Mouse (Mus musculus): ENCODE results near the gene Itprid2.
"Not testable (repeated sequence)": the region's sequence is repeated elsewhere in the genome, so short reads cannot be mapped to it uniquely, and the experiment has no call there.

The Itprid2 gene

GRCm38 (mm10) chr2:79634528-79635400, at the start of gene Itprid2:
Gene Itprid2 (plus strand): TSS chr2:79635352.
- DNase-seq (ENCODE audit: low spot score), result peak; percentile 87

DNA sequence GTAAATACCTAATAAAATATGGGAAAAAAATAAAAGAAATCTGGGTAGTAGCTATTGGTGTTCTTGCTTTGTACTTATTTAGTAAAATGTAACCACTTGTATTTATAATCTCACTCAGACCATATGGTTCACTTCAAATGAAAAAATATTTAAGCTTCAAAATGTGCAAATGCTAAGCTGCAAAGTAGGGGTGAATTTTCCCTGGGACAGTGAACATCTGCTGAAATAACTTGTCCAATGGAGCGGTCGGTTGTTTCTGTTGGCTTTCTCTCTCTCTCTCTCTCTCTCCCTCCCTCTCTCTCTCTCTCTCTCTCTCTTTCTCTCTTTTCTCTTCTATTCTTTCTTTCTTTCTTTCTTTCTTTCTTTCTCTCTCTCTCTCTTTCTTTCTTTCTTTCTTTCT, 39.0 kb upstream of the Itprid2 start:
- DNase-seq (ENCODE audit: low spot score), result no peak

GRCm38 (mm10) chr2:79597090-79597489, 38.1 kb upstream of the Itprid2 start:
- DNase-seq (ENCODE audit: low spot score), result no peak

DNA sequence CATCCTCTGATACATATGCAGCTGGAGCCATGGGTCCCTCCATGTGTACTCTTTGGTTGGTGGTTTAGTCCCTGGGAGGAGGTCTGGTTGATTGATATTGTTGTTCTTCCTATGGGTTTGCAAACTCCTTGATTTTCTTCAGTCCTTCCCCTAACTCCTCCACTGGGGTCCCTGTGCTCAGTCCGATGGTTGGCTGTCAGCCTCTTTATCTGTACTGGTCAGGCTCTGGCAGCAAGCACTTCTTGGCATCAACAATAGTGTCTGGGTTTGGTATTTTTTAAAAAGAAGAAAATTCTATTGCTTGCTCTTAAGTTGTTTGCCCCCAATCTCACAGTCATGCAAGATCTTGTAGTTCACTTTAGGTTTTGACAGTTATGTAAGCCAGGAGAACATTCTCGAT, 34.0 kb upstream of the Itprid2 start:
- not testable (repeated sequence) for DNase-seq (ENCODE audit: low spot score)

GRCm38 (mm10) chr2:79601691-79602116, 33.4 kb upstream of the Itprid2 start:
- DNase-seq (ENCODE audit: low spot score), result no peak

DNA sequence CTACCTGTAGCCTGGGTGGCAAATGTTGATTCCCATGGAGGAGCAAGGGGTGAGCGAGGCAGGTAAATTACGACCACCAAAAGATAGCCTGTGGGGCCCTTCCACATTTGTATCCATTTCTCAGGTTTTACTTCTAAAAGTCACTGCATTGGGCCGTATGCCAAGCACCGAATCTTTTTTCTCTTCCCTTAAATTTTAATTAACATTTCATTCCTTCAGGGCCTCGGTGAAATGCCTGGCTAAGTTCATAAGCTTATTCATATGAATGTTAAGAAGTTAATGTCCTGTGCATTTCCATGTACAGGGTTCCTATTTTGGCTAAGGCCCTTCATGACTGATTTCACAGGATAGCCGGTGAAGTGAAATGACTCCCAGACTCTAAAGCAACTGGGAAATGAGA, 32.8 kb upstream of the Itprid2 start:
- DNase-seq (ENCODE audit: low spot score), result no peak

- DNase-seq (ENCODE audit: low spot score), result no peak
Measured at GRCm38 (mm10) chr2:79603363-79603762, 31.8 kb upstream of the Itprid2 start.

GRCm38 (mm10) chr2:79606033-79606432, 29.1 kb upstream of the Itprid2 start:
- no peak for DNase-seq (ENCODE audit: low spot score)

DNA sequence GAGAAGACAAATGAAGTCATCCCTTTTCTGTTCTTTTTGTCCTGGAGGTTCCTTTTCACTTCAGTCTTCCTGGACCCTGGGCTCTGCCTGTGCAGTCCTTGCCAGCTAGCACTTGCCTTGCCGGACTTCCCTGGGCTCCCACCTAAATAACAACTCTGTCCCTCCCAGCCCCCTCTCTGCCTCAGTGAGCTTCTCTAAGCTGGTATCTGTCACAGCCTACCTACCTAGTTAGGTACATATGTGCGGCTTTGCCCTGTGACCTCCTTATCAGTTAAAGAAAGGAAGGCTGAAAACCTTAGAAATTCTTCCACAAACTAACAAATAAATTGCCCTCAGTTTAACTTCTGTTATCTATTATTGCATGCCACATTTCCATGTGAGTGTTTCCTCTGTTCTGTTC, 28.0 kb upstream of the Itprid2 start:
- DNase-seq (ENCODE audit: low spot score), result no peak

DNA sequence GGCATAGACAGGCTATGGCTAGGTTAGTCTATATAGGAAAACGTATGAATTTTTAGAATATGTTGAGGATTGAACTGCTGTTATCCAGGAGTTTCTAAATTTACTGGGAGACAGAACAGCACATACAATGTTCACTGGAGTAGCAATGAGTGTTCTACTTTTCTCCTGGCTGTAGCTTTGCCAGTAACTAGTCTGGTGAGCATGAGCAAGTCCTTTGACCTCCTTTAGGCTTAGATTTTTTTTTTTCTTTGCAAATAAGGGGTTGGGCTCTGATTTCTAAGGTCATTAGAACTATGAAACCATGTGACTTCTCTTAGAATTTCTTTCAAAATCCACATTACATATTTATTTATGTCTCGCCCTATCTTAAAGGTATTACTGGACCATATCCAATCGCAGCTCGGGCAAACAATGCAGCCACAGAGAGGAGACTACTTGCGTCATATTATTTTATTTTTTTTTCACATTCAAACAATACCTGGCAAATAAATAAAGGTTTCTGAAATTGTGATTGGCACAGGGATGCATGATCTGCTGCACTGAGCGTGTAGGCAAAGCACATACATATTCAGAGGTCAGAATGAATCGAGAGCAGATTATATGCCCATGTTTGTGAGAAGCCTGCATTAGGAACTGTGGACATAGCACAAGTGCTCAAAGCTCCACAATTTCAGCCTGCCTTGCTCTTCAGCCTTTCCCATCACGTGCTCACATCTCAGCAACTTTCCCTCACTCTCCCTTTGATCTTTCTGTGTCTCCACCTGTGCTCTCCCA, 26.7 kb upstream of the Itprid2 start:
- DNase-seq (ENCODE audit: low spot score), result no peak

DNA sequence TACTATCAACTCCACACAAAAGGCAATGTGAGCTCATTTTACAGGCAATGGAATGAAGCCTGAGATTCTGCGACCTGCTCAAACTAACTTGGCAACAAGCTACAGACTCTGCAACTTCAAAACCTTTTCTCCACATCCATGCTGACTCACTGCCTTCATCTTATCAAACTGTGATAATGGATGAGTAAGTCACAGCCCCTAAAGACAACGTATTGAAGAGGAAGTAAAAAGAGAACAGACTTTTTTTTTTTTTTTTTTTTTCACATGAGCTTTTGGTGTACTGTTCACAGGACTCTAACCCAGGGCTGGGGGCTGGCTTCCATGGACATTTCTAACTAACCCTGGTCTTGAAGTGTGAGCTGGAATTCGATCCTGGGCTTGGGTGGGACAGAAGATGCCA, 24.3 kb upstream of the Itprid2 start:
- DNase-seq (ENCODE audit: low spot score), result no peak

GRCm38 (mm10) chr2:79618145-79618544, 17.0 kb upstream of the Itprid2 start:
- DNase-seq (ENCODE audit: low spot score), result no peak

DNA sequence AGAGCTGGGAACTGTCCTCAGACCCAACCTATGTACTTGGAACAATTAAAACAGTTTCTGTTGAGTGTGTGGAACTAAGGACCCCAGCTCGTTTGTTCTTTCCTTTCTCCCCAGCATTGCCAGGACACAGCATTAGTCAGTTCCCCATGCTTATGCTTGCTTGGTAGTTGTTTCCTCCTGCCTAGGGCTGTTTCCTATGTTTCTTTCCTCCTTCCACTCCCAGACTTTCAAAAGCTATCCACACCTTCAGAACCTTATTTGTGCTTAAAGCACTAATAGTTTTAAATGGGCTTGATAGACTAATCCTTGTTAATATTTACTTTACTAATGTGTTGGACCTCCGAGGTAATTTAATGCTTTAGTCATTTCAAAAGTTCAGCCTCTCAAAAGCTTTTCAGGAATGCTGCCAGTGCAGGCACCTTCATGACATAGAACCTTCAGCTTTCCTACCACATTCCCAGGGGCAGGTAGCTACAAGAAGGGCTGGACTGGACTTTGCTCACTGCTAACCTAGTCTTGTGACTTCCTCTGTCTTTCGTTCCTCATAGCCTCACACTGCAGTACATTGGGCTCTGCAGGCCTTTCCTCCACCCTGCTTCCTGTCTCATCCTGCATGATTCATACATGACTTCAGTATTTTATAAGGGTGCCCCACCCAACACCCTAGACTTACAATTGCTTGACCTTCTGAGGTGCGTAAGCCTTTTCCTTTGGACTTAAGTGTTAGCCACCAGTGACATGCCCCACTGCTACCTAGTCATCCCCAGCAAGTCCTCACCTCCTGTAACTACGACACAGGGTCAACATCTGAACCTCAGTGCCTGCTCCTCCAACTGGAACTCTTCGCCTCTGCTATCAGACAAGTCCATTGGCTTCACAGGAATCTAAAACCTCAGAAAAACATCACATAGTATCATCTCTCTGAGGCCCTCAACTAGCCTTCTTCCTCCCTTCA, 16.3 kb upstream of the Itprid2 start:
- no peak for DNase-seq (ENCODE audit: low spot score)

DNA sequence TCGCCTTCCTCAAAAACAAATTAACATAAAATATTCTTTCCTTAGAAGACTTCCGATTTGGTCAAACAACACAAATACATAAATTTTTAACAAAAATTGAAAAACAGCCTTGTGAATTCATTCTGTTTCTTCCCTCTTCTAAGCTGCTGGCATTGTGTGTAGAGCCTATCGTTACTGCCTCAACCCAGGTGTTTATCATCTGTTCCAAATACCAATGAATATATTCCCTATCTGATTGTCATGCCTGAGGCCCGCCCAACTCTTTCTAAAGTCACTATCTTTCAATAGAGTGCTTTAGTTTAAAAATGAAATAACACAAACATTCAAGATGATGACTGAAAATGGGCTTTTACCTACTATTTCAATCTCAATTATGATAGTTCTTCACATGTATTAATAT, 11.9 kb upstream of the Itprid2 start:
- no peak for DNase-seq (ENCODE audit: low spot score)

DNA sequence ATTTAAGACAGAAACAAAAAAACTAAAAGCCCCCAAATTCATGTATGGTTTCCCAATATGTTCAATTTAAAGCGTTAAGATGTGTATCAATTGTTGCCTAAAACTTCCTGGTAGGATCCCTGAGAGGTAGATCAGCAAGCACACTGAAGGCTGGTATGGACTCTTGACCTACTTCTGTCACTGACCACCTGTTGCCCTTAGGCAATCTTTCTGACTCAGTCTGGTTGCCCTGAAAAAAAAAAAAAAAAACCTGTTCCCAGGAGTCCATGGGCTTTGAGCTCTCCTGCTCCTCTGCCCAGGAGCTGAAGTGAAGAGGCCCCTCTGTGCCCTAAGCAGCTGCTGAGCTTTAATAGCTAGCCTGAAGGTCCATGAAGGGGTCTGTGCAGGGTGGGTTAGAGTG, 7.5 kb upstream of the Itprid2 start:
- DNase-seq (ENCODE audit: low spot score), result no peak

- DNase-seq (ENCODE audit: low spot score), result no peak
Measured at GRCm38 (mm10) chr2:79630231-79630630, 4.9 kb upstream of the Itprid2 start.

DNA sequence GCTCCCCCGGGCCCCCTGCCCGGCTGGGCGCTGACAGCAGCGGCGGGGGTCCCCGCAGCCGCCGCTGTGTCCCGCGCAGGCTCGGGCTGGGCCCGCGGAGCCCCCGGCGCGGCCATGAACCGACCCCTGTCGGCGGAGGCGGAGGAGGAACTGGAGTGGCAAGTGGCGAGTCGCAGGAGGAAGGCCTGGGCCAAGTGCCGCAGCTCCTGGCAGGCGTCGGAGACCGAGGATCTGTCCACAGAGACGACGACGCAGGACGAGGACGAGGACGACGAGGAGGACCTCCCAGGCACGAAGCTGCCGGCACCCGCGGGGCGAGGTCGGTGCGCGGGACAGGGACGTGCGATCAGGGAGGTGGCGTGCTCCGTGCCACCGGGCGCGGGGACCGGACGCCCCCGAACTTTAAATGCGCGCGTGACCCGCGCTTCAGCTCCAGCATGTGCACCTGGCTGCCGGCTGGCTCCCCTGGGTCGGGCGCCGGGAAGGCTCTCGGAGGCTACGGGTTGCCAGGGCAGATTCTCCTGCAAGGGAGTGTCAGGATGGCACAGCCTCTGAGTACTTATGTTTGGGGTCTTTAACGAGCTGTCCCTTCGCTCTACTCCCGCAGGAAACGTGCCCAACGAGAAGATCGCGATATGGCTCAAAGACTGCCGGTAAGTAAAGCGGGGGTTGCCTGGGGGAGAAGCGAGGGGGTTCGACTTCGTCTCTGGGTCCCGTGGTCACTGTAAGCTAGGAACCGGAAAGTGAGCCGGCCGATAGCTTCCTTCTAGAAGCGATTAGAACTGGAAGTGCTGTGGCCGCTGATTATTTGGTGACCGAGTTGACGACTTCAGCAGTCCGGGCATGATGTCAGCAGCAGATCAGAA, 507 bp downstream of the Itprid2 start:
- peak; percentile 54 for DNase-seq (ENCODE audit: low spot score)

- no peak for DNase-seq (ENCODE audit: low spot score)
Measured at GRCm38 (mm10) chr2:79638924-79639323, 3.8 kb downstream of the Itprid2 start.

DNA sequence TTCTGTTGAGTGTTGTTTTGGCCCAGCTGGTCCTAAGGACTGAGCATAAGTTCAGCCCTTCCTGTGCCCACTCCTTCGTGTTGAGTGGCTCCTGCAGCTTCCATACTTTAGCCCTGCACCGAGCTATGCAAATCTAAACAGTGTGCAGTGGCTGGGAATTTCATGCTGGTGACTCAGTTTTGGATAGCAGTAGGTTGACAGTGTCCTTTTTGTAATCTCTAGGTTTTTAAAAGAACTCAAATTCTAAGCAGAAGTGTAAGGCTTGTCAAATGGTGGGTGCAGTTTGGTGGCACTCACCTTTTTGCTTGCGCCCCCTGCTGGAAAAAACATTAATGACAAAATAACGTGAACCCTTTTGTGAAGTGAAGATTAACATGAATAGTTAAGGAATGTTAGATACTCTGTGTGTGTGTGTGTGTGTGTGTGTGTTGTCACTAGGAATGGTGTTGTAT, 11.1 kb downstream of the Itprid2 start:
- peak; percentile 12 for DNase-seq (ENCODE audit: low spot score)

DNA sequence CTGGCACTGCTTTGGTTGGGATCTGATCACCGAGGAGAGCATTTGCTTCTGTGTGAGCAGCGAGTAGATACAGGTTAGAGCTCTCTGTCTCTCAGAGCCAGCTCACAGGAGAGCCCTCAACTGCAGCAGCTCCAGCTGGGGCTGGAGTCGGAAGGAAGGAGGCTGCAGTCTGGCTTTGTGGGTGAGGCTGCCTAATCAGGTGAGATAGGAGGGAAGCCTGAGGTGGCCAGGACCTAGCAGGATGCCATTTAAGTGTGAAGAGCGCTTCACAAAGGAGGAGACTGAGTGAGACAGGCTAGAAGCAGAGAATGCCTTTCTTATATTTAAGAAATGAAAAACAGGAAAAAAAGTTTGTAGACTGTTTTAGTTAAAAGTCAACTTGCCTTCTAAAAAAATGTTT, 11.9 kb downstream of the Itprid2 start:
- no peak for DNase-seq (ENCODE audit: low spot score)

GRCm38 (mm10) chr2:79647728-79648127, 12.6 kb downstream of the Itprid2 start:
- DNase-seq (ENCODE audit: low spot score), result no peak

All from ovary, postnatal 10 days (tissue).